Mouse (Mus musculus) urinary bladder, postnatal 4 days (tissue): ENCODE results near the gene Zfp729a.
"Not testable (repeated sequence)": the region's sequence is repeated elsewhere in the genome, so short reads cannot be mapped to it uniquely, and the experiment has no call there.

Source experiments
- DNase-seq, 2 experiments: peaks; one replicate each; pipeline ENCODE4 v3.0.0; 2021 to 2022; ENCODE audit warnings: low spot score in 2 of 2

Gene Zfp729a

GRCm38 (mm10) chr13:67637294-67638007 lies at the start of gene Zfp729a, which contains the start of gene Gm49345:
Zfp729a (minus strand) TSS chr13:67637791.
Gm49345 (minus strand) TSS chr13:67637769.
- peak; percentile 73 to 74 for DNase-seq

- no peak for DNase-seq
Measured at GRCm38 (mm10) chr13:67686971-67687370, 49.4 kb upstream of the Zfp729a start, which contains the start of gene Zfp738. Zfp738 (minus strand) TSS chr13:67687071.

GRCm38 (mm10) chr13:67683841-67684240 lies 46.2 kb upstream of the Zfp729a start:
- not testable (repeated sequence) for DNase-seq

- DNase-seq, result peak; percentile 74 to 76
Measured at GRCm38 (mm10) chr13:67682959-67683735, 45.6 kb upstream of the Zfp729a start.

- no peak for DNase-seq
Measured at GRCm38 (mm10) chr13:67674902-67675301, 37.3 kb upstream of the Zfp729a start.

- DNase-seq, result no peak
Measured at GRCm38 (mm10) chr13:67652496-67652895, 14.9 kb upstream of the Zfp729a start.

GRCm38 (mm10) chr13:67610108-67610507 lies 27.5 kb downstream of the Zfp729a start:
- DNase-seq, result no peak

- peak; percentile 76 to 90 for DNase-seq
Measured at GRCm38 (mm10) chr13:67609066-67609876, 28.3 kb downstream of the Zfp729a start, which contains the start of gene Zfp729b. Zfp729b (minus strand) TSS chr13:67609707.

GRCm38 (mm10) chr13:67572591-67573189 lies 64.9 kb downstream of the Zfp729a start:
- no peak for DNase-seq
